Mouse (Mus musculus) stomach, adult 2 months (tissue): ENCODE data around the gene Rdh13. TPM values are rescaled to one million over a fixed set of nuclear protein-coding genes. Genes with fewer than 3 reads are reported as not detected.

Source experiments
- polyA plus RNA-seq: library from polyadenylated mRNA; depleted of rRNA; stranded (reverse); fragments of >200 nt; gene quantifications from 2 replicates; pipeline ENCODE4 v1.2.3, GENCODE M21; 2012; rRNA removed

Gene Rdh13
- 12.7 and 16.0 TPM in 2 replicates for polyA plus RNA-seq

GRCm38 (mm10) chr7:4445216-4445791, at the start of gene Rdh13:
TSS of gene Rdh13 (minus strand) at chr7:4445649.

GRCm38 (mm10) chr7:4460576-4461434, 15.4 kb upstream of the Rdh13 start, which contains the start of gene Eps8l1:
TSS of gene Eps8l1 (plus strand) at chr7:4460674.

GRCm38 (mm10) chr7:4397730-4398129, 47.7 kb downstream of the Rdh13 start, which contains the start of gene Gp6:
TSS of gene Gp6 (minus strand) at chr7:4397744.

Other genes with a start within 250 kb of the Rdh13 start
- 0.05 and 0.17 TPM in 2 replicates for gene Lilra5, start 207.9 kb downstream of the Rdh13 start, polyA plus RNA-seq
- gene Ncr1, start 107.9 kb downstream of the Rdh13 start, polyA plus RNA-seq = 0.08 TPM in 1 of 2 replicates, not detected in the other
- not detected in 2 replicates for gene Gp6, start 47.9 kb downstream of the Rdh13 start, polyA plus RNA-seq
- gene Eps8l1, start 15.0 kb upstream of the Rdh13 start, polyA plus RNA-seq = 26.8 and 36.5 TPM in 2 replicates
- gene Ppp1r12c, start 56.0 kb upstream of the Rdh13 start, polyA plus RNA-seq = 50.5 and 87.0 TPM in 2 replicates
- gene Tnnt1, start 70.7 kb upstream of the Rdh13 start, polyA plus RNA-seq = 0.67 and 1.7 TPM in 2 replicates
- gene Tnni3, start 78.6 kb upstream of the Rdh13 start, polyA plus RNA-seq = 323 and 819 TPM in 2 replicates
- gene Dnaaf3, start 86.8 kb upstream of the Rdh13 start, polyA plus RNA-seq = 2.5 and 2.6 TPM in 2 replicates
- 3.7 and 3.8 TPM in 2 replicates for gene Syt5, start 101.9 kb upstream of the Rdh13 start, polyA plus RNA-seq
- 7.3 and 7.4 TPM in 2 replicates for gene Ptprh, start 158.4 kb upstream of the Rdh13 start, polyA plus RNA-seq
- gene Tmem86b, start 185.8 kb upstream of the Rdh13 start, polyA plus RNA-seq = 5.9 and 8.5 TPM in 2 replicates
- 60.2 and 68.9 TPM in 2 replicates for gene Ppp6r1, start 213.4 kb upstream of the Rdh13 start, polyA plus RNA-seq
- 29.1 and 32.0 TPM in 2 replicates for gene Hspbp1, start 239.4 kb upstream of the Rdh13 start, polyA plus RNA-seq
- 2.5 and 3.5 TPM in 2 replicates for gene Brsk1, start 245.0 kb upstream of the Rdh13 start, polyA plus RNA-seq